Mouse (Mus musculus) cortical plate, adult 2 months (tissue): ENCODE data around the gene Pgd.

Experiments
- CTCF ChIP-seq: fragments of 200-500 bp; IDR thresholded peaks from 2 replicates; pipeline ENCODE4 v1.5.1; 2011; ENCODE audit warnings: mild to moderate bottlenecking, control low read depth, low read length; ENCODE audit not compliant: insufficient read depth; ENCODE audit errors: extremely low read depth
- POLR2A ChIP-seq: fragments of 200-500 bp; IDR thresholded peaks from 2 replicates; pipeline ENCODE4 v1.6.1; 2011; ENCODE audit warnings: mild to moderate bottlenecking, low read length, control low read depth; ENCODE audit not compliant: insufficient read depth; ENCODE audit errors: extremely low read depth

GRCm38 (mm10) chr4:149150721-149151120 lies 15.8 kb downstream of the Pgd start:
- TF ChIP-seq CTCF (no peak), POLR2A (no peak)
